Mouse (Mus musculus): ENCODE results near the gene Cyba.

Gene Cyba

DNA sequence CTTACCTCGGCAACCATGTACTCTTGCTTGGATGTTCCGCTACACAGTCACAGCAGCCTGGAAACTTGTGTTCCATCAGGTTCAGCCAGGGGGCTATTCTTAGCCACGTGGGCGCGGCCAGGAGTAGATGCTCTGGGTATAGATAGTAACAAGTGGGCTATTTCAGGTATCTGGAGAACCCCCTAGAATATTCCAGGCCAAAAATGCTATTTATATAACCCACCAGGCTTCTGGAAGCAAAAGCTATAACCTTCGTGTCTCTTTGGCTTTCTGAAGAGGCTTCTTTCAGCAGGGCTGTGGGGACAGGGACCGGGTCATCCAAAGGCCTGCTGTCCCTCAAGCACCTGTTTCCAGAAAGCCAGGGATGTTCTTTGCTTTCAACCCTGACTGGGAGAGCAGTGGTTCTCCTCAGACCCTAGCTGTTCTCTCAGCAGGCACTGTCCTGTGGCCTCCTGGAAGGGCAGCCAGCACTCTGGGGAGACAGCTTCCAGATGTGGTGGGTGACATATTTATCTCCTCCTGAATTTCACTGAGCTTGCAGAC lies 18.5 kb upstream of the Cyba start:
- DNase-seq, result no peak

DNA sequence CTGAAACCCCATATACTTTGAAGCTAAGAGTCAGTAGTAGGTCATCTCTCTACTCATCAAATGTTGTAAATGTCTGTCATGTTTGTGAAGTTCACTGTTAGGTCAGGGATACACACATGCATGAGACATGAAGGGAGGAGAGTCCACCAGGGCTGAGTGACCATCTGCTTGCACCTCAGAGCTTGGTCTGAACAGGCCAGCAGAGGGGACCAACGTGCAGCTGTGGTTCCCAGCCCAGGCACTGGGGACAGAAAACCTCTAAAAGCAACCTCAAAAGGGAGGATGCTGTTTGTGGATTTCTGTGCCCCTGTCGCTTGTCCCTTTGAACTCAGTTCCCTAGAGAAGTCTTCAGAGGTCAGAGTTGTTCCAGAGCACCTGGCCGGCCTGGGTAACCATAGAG lies 12.5 kb upstream of the Cyba start:
- no peak for DNase-seq

DNA sequence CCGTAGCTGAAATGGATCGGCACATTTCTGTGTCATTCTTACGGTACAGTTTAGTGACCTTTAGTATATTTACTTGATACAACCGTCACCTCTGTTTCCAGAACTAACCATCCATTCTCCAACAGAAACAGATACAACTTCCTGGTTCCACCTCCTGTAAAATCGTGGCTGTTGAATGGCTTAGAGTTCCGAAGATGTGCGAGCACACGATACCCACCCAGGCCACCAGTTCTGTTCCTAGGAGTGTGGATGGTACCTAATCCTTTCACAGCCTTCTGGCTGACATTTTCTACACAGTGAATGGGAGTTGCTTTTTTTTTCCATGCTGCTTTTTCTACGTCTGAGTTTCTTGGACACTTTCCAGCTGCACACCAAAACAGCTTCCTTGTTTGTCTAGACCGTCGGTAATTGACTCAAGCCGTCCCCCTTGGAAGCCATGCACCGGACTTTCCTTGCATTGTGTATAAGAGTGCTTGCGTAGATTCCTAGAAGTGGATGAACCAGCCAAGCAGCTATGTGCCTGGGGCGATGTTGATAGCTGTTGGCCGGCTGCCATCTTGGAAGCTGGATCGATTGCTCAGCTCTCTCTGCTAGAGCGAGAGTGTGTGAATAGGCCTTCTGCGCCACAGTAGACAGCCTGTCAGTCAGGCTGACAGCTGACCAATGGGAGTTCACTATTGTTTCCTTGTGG lies 11.5 kb upstream of the Cyba start:
- peak; percentile 66 to 71 for DNase-seq

- DNase-seq, result peak; percentile 98 to 100
Observed at GRCm38 (mm10) chr8:122443262-122444006, 10.7 kb upstream of the Cyba start, which contains the start of gene Mvd. TSS of gene Mvd (minus strand) at chr8:122443422.

- peak in 1 of 2 experiments; percentile 20 for DNase-seq
Observed at GRCm38 (mm10) chr8:122442781-122443180, 10.1 kb upstream of the Cyba start.

- no peak for DNase-seq
Observed at GRCm38 (mm10) chr8:122442356-122442755, 9.6 kb upstream of the Cyba start.

GRCm38 (mm10) chr8:122441326-122441725 lies 8.6 kb upstream of the Cyba start:
- no peak for DNase-seq

DNA sequence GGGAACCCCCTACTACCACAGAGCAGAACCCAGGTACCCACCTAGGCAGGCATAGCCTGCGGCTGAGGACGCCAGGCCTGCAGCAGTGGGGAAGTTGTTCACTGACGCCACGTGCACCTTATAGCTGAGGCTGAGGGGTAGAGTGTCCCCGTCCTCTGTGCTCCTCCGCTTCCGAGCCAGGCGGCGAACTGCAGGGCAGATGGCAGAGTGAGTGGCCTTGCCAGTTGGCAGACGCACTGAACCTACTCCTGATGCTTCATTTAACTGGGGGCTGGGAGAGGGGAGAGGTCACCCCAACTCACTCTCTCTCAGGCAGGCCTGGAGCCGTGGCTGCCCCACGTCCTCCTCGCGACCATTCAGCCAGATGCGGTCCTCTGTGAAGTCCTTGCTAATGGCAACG lies 6.6 kb upstream of the Cyba start:
- peak; percentile 68 to 74 for DNase-seq

- no peak for DNase-seq
Observed at GRCm38 (mm10) chr8:122437708-122438331, 5.1 kb upstream of the Cyba start.

DNA sequence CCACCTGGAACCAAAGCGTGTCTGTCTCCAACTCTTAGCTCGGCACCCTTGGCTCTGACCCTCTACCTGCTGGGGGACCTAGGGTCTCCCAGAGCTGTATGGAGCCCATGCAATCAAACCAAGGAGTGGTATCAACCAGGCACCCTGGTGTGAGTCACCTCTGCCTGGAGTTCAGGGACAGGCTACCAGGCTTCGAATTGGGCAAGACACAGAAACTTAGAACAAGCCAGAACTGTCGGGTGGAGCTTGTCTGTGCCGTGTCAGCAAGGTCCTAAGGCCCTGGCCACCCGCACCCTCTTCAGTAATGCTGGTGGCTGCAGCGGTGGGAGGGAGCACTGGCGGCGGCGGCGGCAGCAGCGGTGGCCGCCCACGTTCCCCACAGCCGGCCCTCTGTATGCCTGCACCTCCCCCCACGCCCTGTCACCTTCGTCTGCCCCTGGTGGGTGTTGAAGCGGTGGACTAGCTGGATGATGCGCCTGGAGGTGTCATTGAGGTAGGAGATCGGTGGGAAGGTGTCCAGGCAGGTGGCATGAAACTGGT lies 3.9 kb upstream of the Cyba start:
- no peak for DNase-seq

DNA sequence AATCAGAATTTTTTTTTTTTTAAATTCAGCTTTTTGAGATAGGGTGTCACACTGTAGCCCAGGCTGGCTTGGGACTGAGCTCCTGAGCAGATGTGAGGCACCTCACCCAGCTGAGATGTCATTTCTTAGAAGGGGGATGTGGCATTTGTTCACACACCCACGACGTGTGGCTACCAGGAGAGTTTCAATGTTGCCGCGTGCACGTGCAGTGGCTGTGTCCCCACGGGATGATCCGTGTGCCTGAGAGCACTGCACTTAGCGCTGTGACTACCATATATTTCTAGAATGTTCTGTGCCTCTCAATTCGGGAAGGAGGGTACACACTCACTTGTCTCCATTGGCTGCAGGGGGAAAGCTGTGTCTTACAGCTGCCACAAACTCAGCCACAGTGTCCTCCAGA lies 3.4 kb upstream of the Cyba start:
- DNase-seq, result no peak

- no peak for DNase-seq
Observed at GRCm38 (mm10) chr8:122435375-122435774, 2.6 kb upstream of the Cyba start.

DNA sequence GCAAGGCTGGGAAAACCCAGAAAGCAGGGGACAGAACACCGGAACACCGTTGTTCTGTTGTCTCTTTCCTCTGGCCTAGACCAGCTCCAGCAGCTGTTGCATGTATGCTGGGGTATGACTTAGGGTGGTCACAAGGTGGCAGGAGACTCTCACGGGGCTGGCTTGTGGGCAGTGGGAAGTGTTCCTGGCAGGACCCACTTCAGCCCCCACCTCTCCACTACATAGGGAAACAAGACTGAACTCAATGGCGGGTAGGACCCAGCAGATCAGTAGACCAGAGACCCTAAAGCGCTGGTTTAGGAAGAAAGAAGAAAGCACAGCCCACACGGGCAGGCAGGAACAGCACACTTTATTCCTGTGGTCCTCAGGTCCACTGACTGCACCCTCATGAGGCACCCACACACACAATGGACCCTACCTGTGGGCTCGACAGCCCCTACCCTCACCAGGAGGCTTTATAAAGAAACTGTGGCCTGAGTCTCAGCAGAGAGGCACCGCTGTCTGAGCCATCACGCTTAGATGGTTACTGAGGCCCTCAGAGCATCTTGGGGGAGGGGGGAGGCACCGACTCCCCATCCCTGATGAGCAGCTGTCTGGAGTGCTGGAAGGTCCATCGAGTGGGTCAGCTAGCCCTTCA lies 657 bp upstream of the Cyba start:
- DNase-seq, result no peak

- DNase-seq, result no peak
Observed at GRCm38 (mm10) chr8:122431694-122432442, 862 bp downstream of the Cyba start.

GRCm38 (mm10) chr8:122430646-122431045 lies 2.1 kb downstream of the Cyba start:
- DNase-seq, result no peak

DNA sequence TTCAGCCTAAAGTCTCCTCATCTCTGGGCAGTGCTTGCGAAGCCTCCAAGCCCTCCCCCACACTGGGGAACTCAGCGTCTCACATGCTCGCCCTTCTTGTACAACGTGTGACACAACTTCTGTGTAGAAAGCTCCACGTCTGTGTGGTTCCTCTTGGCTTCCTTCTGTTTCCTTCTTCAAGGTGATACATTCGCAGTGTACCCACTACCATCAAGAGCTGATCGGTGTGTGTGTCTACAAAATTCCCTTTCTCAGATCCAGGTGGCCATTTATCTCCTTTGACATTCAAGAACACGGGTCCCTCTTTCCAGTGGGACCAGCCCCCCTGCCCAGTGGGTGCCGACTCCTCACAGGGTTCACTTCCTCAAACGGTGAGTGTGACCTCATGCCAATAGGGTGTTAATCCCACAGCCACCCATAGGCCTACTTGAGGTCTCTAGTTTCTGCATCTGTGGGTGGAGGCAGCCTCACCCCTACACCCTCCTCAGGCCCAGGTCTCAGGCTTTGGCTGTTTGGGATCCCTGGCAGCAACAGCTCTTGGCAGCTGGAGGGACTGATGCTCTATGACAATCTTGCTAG lies 2.6 kb downstream of the Cyba start:
- no peak for DNase-seq

GRCm38 (mm10) chr8:122428163-122428562 lies 4.6 kb downstream of the Cyba start:
- DNase-seq, result no peak

GRCm38 (mm10) chr8:122427607-122428006 lies 5.1 kb downstream of the Cyba start:
- no peak for DNase-seq

DNA sequence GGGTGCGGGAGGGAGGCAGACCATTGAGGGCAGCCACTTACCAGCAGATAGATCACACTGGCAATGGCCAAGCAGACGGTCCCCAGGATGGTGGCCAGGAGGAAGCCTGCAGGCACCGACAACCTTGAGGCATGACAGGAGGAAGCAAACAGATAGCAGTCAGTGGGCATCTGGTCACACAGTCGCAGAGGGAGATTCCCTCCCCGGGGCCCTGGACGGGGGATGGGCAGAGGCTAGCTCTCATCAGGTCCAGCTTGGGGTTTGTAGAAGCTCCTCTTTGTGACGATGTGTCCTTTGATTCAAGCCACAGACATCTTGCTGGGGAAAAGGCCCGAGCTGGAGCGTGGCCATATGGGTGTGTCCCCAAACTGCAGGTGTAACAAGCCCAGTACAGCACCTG lies 6.6 kb downstream of the Cyba start:
- DNase-seq, result no peak

DNA sequence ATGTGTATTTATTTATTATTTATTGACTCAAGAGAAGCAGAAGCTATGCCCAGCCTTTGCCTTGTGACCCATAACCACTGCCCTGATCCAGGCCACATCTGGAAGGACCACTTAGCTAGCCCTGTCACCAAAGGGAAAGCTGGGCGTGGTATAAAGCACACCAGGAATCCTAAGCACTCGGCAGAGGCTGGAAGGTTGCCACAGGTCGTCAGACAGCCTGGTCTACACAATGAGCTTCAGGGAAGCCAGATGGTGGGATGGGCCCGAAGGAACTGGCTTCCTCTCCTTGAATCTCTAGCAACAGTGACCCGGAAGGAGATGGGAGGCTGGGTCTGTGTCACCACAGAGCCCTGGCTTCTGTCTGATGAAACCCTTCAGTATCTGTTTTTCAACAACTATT lies 9.1 kb downstream of the Cyba start:
- DNase-seq, result no peak

DNA sequence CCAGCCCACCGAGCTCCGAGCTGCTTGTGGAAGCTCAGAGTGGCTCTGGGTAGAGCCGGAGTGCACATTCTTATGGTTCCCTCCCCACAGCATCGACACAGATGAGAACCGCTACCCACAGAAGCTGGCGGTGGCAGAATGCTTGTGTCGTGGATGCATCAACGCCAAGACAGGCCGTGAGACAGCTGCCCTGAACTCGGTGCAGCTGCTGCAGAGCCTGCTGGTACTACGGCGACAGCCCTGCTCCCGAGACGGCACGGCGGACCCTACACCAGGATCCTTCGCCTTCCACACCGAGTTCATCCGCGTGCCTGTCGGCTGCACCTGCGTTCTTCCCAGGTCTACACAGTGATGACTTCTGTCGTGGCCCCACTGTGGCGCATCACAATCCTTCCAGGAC lies 9.5 kb downstream of the Cyba start:
- DNase-seq, result no peak
